Mouse (Mus musculus) mouse embryonic stem cell (cell line): Measurements from ENCODE around the gene Ppme1.

Experiments
- in situ Hi-C, 2 experiments: fragments of 300-500 bp; cut with MboI; formaldehyde crosslinking; loops; 1 replicate in 1 of 2; 3 replicates in 1 of 2; pipeline ENCODE4 v1.14.3; 2019 to 2020; ENCODE audit warnings: low sequenced_read_pairs in 2 of 2, low pct_unique_long_range_greater_than_20kb in 1 of 2, mixed read lengths in 1 of 2; ENCODE audit not compliant: unreplicated experiment in 1 of 2

The Ppme1 gene

GRCm38 (mm10) chr7:100371495-100372451, at the start of gene Ppme1, which contains the start of gene C2cd3:
Gene Ppme1, minus strand, starts transcription at chr7:100372307.
Gene C2cd3, plus strand, starts transcription at chr7:100372233.
- in situ Hi-C loops = no loop called here

GRCm38 (mm10) chr7:100408684-100409083, 36.6 kb upstream of the Ppme1 start:
- in situ Hi-C loops = no loop called here

DNA sequence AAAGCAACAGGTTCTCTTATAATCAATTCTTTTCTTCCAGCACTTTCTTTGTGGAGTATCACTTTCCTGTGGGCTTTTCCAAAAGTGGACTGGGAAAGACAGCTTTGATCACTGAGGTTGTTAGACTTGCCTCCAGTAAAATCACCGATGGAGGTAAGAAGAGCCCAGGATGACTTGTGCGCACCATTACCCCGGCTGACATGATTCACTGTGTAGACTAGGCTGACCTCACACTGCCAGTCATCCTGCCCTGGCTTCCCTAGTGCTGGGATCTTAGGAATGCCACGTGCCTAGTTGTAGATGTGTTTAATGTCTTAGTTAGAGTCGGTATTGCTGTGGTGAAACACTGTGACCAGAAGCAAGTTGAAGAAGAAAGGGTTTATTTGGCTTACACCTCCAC, 35.6 kb upstream of the Ppme1 start:
- in situ Hi-C loops = no loop called here

- in situ Hi-C loops = no loop called here
These were observed 30.6 kb upstream of the Ppme1 start for GRCm38 (mm10) chr7:100402715-100403114.

DNA sequence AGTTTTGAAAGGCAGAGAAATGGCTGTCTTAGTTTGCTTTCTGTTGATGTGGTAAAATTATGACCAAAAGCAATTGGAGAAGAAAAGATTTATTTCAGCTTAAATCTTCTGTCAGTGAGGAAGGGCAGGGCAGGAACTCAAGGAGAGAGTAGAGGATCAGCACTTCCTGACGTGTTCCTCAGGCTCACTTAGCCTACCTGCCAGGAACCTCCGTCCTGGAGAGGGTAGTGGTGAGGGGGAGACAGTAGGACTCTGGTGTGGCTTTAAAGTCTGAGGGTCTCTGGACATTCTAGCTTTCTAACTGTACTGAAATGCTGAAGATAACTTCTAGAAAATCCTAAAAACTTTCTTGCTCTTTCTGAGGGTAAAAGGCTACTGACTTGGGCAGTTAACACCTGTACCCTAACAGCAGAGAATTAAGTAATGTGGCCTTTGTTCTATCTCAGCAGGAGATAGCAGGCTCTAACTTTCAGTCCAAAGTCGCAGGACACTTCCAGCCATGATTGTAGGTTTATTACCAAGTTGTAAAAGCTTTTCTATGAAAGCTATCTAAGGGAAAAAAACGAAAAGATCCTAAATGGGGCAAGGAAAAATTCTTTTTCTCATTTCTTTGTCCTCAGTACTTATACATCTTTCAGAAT, 28.9 kb upstream of the Ppme1 start:
- in situ Hi-C loops = no loop called here

- in situ Hi-C loops = no loop called here
These were observed 27.3 kb upstream of the Ppme1 start for GRCm38 (mm10) chr7:100399231-100399913.

- in situ Hi-C loops = no loop called here
These were observed 20.2 kb upstream of the Ppme1 start for GRCm38 (mm10) chr7:100392265-100392664.

DNA sequence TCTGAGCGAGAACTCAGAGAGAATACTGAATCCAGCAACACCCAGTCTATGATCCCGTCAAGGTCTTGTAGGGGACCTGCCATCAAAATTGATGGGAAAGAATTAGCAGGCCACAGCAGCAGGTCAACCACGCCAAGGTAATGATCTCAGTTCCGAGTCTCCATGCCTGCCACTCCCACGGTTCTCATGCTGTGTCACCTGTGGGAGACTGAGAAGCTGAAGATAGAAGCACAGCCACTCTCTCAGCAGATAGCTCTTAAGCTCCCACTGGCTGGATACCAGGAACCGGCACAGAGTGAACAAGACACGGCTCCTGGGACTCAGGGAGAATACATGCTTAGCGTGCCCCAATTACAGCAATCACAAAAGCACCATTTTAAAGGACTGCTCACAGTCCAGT, 18.1 kb upstream of the Ppme1 start:
- in situ Hi-C loops = no loop called here

GRCm38 (mm10) chr7:100388174-100388573, 16.1 kb upstream of the Ppme1 start:
- in situ Hi-C loops = no loop called here

DNA sequence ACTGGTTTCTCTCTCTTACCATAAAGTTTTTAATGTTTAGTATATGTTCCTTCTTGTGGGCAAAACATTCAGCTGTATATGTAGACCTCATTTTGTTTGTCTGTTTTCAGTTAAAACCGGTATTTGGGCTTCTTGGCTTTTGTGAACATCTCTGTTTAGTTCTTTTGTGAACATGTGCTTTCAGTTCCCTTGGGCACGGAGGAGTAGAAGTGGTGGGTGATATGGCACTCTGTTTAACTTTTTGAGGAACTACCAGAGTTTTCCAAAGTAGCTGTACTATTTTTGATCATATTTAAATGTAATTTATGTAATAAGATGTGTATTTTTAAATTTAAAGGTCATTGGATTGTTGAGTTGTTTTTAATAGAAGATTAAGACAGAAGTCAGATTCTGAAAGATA, 11.1 kb upstream of the Ppme1 start:
- in situ Hi-C loops = no loop called here

- in situ Hi-C loops = no loop called here
These were observed 9.1 kb upstream of the Ppme1 start for GRCm38 (mm10) chr7:100381161-100381560.

DNA sequence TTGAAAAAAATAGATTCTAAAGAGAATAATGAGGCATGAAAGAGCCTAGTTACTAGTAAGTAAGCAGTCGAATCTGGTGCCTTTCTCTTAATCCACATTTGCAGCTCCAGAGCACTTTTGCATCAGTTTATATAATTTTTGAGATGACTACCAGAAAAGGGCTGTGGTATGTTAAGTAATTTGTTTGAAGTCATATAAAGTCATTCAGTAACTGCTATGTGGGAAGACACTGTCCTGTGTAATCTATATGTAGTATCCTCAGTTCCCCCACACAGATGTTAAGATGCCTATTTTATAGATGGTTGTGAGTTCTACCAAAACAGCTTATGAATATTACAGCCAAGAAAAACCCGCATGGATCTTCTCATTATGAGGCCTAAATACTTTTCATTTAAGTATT, 6.2 kb upstream of the Ppme1 start:
- in situ Hi-C loops = no loop called here

- in situ Hi-C loops = no loop called here
These were observed 409 bp upstream of the Ppme1 start for GRCm38 (mm10) chr7:100372452-100372980.

GRCm38 (mm10) chr7:100364888-100365287, 7.2 kb downstream of the Ppme1 start:
- in situ Hi-C loops = no loop called here

- in situ Hi-C loops = no loop called here
These were observed 8.9 kb downstream of the Ppme1 start for GRCm38 (mm10) chr7:100363162-100363561.

DNA sequence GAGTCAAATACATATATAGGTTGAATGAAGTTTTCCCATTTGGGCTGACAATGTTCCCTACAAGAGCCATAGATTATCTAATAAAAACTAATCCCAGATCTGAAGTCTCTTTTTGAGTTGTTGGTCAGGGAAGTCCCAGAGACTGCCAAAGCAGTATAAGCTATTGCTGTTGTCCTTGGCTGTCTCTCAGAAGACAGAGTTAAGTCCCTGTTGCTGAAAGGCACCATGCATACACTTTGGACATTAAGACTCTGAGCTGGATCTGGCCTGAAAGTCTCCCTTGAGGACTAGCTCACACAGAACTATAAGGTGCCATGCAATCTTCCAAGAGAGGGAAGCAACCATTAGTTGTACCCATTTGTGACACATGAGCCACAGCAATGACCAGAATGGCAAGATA, 14.3 kb downstream of the Ppme1 start:
- in situ Hi-C loops = no loop called here

DNA sequence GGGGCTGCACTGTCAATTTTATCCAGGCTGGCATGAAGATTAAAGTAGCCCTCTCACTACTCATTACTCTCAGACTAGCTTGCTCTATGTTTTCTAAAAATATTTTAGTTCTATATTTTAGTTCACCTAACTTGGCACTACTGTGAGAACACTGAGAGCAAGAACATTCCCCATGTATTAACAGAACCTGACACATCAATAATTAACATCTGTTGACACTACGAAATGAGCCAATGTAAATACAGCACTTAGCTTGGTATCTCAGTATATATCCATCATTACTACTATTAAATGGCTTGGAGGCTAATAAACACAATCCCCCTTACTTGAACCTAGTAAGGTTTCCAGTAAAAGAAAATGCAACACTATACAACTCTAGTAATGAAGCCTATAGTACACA, 15.3 kb downstream of the Ppme1 start:
- in situ Hi-C loops = no loop called here

DNA sequence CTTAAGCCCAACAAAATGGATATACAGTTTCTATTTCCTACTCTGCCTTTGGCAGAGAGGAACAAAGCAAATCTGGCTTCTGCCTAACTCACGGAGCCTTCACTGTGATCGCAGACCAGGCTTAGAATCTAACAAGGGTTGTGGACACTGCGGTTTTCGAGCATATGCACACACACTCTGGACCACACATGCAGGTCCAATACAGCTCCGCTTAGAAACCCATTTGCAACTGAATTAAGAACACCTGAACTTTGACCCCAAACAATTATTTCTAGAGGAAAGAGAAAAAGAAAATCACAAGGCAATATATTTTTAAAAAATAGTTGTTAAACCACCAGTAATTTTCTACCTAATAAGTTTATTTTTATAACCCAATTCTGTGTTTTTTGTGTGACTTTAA, 15.8 kb downstream of the Ppme1 start:
- in situ Hi-C loops = no loop called here

- in situ Hi-C loops = no loop called here
These were observed 17.1 kb downstream of the Ppme1 start for GRCm38 (mm10) chr7:100354984-100355383.
